Mouse (Mus musculus): ENCODE measurements around the gene Bicd1.
"Not testable (repeated sequence)": the region's sequence is repeated elsewhere in the genome, so short reads cannot be mapped to it uniquely, and the experiment has no call there.

The Bicd1 gene

GRCm38 (mm10) chr6:149408833-149409332 lies at the start of gene Bicd1:
Gene Bicd1, plus strand, starts transcription at chr6:149408886.
- peak; percentile 55 for DNase-seq (ENCODE audit: low spot score)

- not testable (repeated sequence) for DNase-seq (ENCODE audit: low spot score)
Measured at GRCm38 (mm10) chr6:149362533-149362932, 46.2 kb upstream of the Bicd1 start.

GRCm38 (mm10) chr6:149365975-149366374 lies 42.7 kb upstream of the Bicd1 start:
- not testable (repeated sequence) for DNase-seq (ENCODE audit: low spot score)

GRCm38 (mm10) chr6:149366403-149366802 lies 42.3 kb upstream of the Bicd1 start:
- no peak for DNase-seq (ENCODE audit: low spot score)

- DNase-seq (ENCODE audit: low spot score): peak; percentile 47
Measured at GRCm38 (mm10) chr6:149374986-149375457, 33.7 kb upstream of the Bicd1 start.

- no peak for DNase-seq (ENCODE audit: low spot score)
Measured at GRCm38 (mm10) chr6:149383531-149383930, 25.2 kb upstream of the Bicd1 start.

GRCm38 (mm10) chr6:149386389-149386788 lies 22.3 kb upstream of the Bicd1 start:
- no peak for DNase-seq (ENCODE audit: low spot score)

GRCm38 (mm10) chr6:149389626-149390025 lies 19.1 kb upstream of the Bicd1 start:
- not testable (repeated sequence) for DNase-seq (ENCODE audit: low spot score)

GRCm38 (mm10) chr6:149399396-149399795 lies 9.3 kb upstream of the Bicd1 start:
- no peak for DNase-seq (ENCODE audit: low spot score)

GRCm38 (mm10) chr6:149409341-149409740 lies 655 bp downstream of the Bicd1 start:
- DNase-seq (ENCODE audit: low spot score): peak; percentile 4

GRCm38 (mm10) chr6:149409845-149410244 lies 1.2 kb downstream of the Bicd1 start:
- no peak for DNase-seq (ENCODE audit: low spot score)

- no peak for DNase-seq (ENCODE audit: low spot score)
Measured at GRCm38 (mm10) chr6:149413256-149413655, 4.6 kb downstream of the Bicd1 start.

- no peak for DNase-seq (ENCODE audit: low spot score)
Measured at GRCm38 (mm10) chr6:149424748-149425147, 16.1 kb downstream of the Bicd1 start.

GRCm38 (mm10) chr6:149439140-149439539 lies 30.5 kb downstream of the Bicd1 start:
- DNase-seq (ENCODE audit: low spot score): no peak

GRCm38 (mm10) chr6:149442884-149443283 lies 34.2 kb downstream of the Bicd1 start:
- DNase-seq (ENCODE audit: low spot score): no peak

- no peak for DNase-seq (ENCODE audit: low spot score)
Measured at GRCm38 (mm10) chr6:149445854-149446253, 37.2 kb downstream of the Bicd1 start.

GRCm38 (mm10) chr6:149457324-149457723 lies 48.6 kb downstream of the Bicd1 start:
- no peak for DNase-seq (ENCODE audit: low spot score)

GRCm38 (mm10) chr6:149460971-149461370 lies 52.3 kb downstream of the Bicd1 start:
- DNase-seq (ENCODE audit: low spot score): no peak

GRCm38 (mm10) chr6:149471477-149471876 lies 62.8 kb downstream of the Bicd1 start:
- DNase-seq (ENCODE audit: low spot score): no peak

GRCm38 (mm10) chr6:149472441-149472840 lies 63.8 kb downstream of the Bicd1 start:
- DNase-seq (ENCODE audit: low spot score): not testable (repeated sequence)

GRCm38 (mm10) chr6:149481868-149482267 lies 73.2 kb downstream of the Bicd1 start:
- not testable (repeated sequence) for DNase-seq (ENCODE audit: low spot score)

GRCm38 (mm10) chr6:149494662-149495061 lies 86.0 kb downstream of the Bicd1 start:
- no peak for DNase-seq (ENCODE audit: low spot score)

- no peak for DNase-seq (ENCODE audit: low spot score)
Measured at GRCm38 (mm10) chr6:149495925-149496324, 87.2 kb downstream of the Bicd1 start.

All from urinary bladder, postnatal 25 days (tissue).